Mouse (Mus musculus) right cerebral cortex, postnatal 25 days (tissue): Measurements from ENCODE around the gene Defa26.
"Not testable (repeated sequence)": the region's sequence is repeated elsewhere in the genome, so short reads cannot be mapped to it uniquely, and the experiment has no call there.

Experiments
- DNase-seq: peaks from one replicate; pipeline ENCODE4 v3.0.0; 2022

The Defa26 gene

GRCm38 (mm10) chr8:21617883-21618282 is at the start of gene Defa26:
Gene Defa26, plus strand, starts transcription at chr8:21618183.
- DNase-seq: not testable (repeated sequence)

- not testable (repeated sequence) for DNase-seq
These were observed 35.3 kb upstream of the Defa26 start, which contains the start of gene Defa28 for GRCm38 (mm10) chr8:21582706-21583105. Gene Defa28, plus strand, starts transcription at chr8:21583006.

GRCm38 (mm10) chr8:21594408-21594807 is 23.6 kb upstream of the Defa26 start, which contains the start of gene Gm7861:
Gene Gm7861, minus strand, starts transcription at chr8:21594508.
- DNase-seq: not testable (repeated sequence)

GRCm38 (mm10) chr8:21655480-21655879 is 37.5 kb downstream of the Defa26 start, which contains the start of gene Defa17:
Gene Defa17, plus strand, starts transcription at chr8:21655780.
- not testable (repeated sequence) for DNase-seq

GRCm38 (mm10) chr8:21665497-21665896 is 47.5 kb downstream of the Defa26 start, which contains the start of gene Defa34:
Gene Defa34, plus strand, starts transcription at chr8:21665797.
- not testable (repeated sequence) for DNase-seq
